In genomic region chr4:89941308-89941707, GRCm38 (mm10) we compare ENCODE assay signal across 27 mouse cellular contexts.
DNase-seq lines count a peak whose midpoint lies in the region; ATAC-seq and TF ChIP-seq lines count a peak whose summit lies in the region.
"Had no signal": no experiment of that assay in that cellular context is flagged by ENCODE, and none has a peak within 500 bp of the region (broad histone marks: within the 10 kb centered on the region; RNA-seq: fewer than 3 reads in every experiment).

No protein-coding gene starts in this region.

- H3K27ac ChIP-seq in midbrain, postnatal 0 days (ENCODE audit: low read depth, low read length), result no peak overlapping the region
- H3K27ac ChIP-seq in midbrain, embryonic 11.5 days (ENCODE audit: low read depth, low read length), result no peak overlapping the region
- H3K27ac ChIP-seq in hindbrain, embryonic 12.5 days, result no peak overlapping the region
- H3K27ac ChIP-seq in hindbrain, postnatal 0 days, result no peak overlapping the region
- H3K27ac ChIP-seq: forebrain, embryonic 15.5 days; heart, embryonic 13.5 days; kidney, postnatal 0 days; limb, embryonic 13.5 days; lung, embryonic 15.5 days; midbrain, embryonic 13.5 days; stomach, postnatal 0 days had no signal

- H3K4me1 ChIP-seq in midbrain, postnatal 0 days (ENCODE audit: insufficient read depth, low read length), result no peaks in the 10 kb centered on the region
- H3K4me1 ChIP-seq in midbrain, embryonic 11.5 days (ENCODE audit: control insufficient read depth, insufficient read depth, low read length), result no peaks in the 10 kb centered on the region
- no peaks in the 10 kb centered on the region for H3K4me1 ChIP-seq in hindbrain, embryonic 12.5 days
- H3K4me1 ChIP-seq in hindbrain, postnatal 0 days (ENCODE audit: insufficient read depth, low read length), result no peaks in the 10 kb centered on the region
- H3K4me1 ChIP-seq: forebrain, embryonic 15.5 days; heart, embryonic 13.5 days; limb, embryonic 13.5 days; lung, embryonic 15.5 days; midbrain, embryonic 13.5 days had no signal

- no peak for TF ChIP-seq CTCF in midbrain, postnatal 0 days (IDR thresholded peaks at IDR 0.05)
- TF ChIP-seq CTCF in hindbrain, postnatal 0 days (IDR thresholded peaks at IDR 0.05; ENCODE audit: low read depth), result no peak

- H3K36me3 ChIP-seq in midbrain, postnatal 0 days (ENCODE audit: insufficient read depth, low read length), result no peaks in the 10 kb centered on the region
- no peaks in the 10 kb centered on the region for H3K36me3 ChIP-seq in midbrain, embryonic 11.5 days (ENCODE audit: control insufficient read depth, insufficient read depth, low read length)
- no peaks in the 10 kb centered on the region for H3K36me3 ChIP-seq in hindbrain, embryonic 12.5 days
- H3K36me3 ChIP-seq in hindbrain, postnatal 0 days (ENCODE audit: insufficient read depth, low read length), result no peaks in the 10 kb centered on the region
- H3K36me3 ChIP-seq: forebrain, embryonic 15.5 days; G1E; heart, embryonic 13.5 days; limb, embryonic 13.5 days; lung, embryonic 15.5 days; midbrain, embryonic 13.5 days had no signal

- H3K27me3 ChIP-seq in midbrain, postnatal 0 days (ENCODE audit: insufficient read depth, low read length), result no peaks in the 10 kb centered on the region
- no peaks in the 10 kb centered on the region for H3K27me3 ChIP-seq in midbrain, embryonic 11.5 days (ENCODE audit: control insufficient read depth, insufficient read depth, low read length)
- H3K27me3 ChIP-seq in hindbrain, embryonic 12.5 days, result no peaks in the 10 kb centered on the region
- no peaks in the 10 kb centered on the region for H3K27me3 ChIP-seq in hindbrain, postnatal 0 days (ENCODE audit: insufficient read depth, low read length)
- H3K27me3 ChIP-seq: forebrain, embryonic 15.5 days; heart, embryonic 13.5 days; limb, embryonic 13.5 days; lung, embryonic 15.5 days; midbrain, embryonic 13.5 days had no signal

- H3K4me2 ChIP-seq in midbrain, postnatal 0 days (ENCODE audit: low read depth, low read length, poor library complexity, severe bottlenecking), result no peak overlapping the region
- H3K4me2 ChIP-seq in midbrain, embryonic 11.5 days, result no peak overlapping the region
- H3K4me2 ChIP-seq in hindbrain, embryonic 12.5 days (replicated peaks), result no peak overlapping the region
- H3K4me2 ChIP-seq in hindbrain, postnatal 0 days (ENCODE audit: low read depth, low read length), result no peak overlapping the region
- H3K4me2 ChIP-seq: forebrain, embryonic 15.5 days; heart, embryonic 13.5 days; limb, embryonic 13.5 days; liver, embryonic 11.5 days; lung, embryonic 15.5 days; midbrain, embryonic 13.5 days had no signal

- H3K9me3 ChIP-seq in midbrain, postnatal 0 days (ENCODE audit: low read length), result no peaks in the 10 kb centered on the region
- no peaks in the 10 kb centered on the region for H3K9me3 ChIP-seq in midbrain, embryonic 11.5 days (ENCODE audit: control insufficient read depth, low read length)
- H3K9me3 ChIP-seq in hindbrain, embryonic 12.5 days (replicated peaks), result no peaks in the 10 kb centered on the region
- no peaks in the 10 kb centered on the region for H3K9me3 ChIP-seq in hindbrain, postnatal 0 days (ENCODE audit: low read length)
- H3K9me3 ChIP-seq: forebrain, embryonic 15.5 days; heart, embryonic 13.5 days; limb, embryonic 13.5 days; lung, embryonic 15.5 days; midbrain, embryonic 13.5 days had no signal

- 72% methylated on average over 4 of the region's 4 CpGs for WGBS in midbrain, postnatal 0 days
- WGBS in midbrain, embryonic 11.5 days, result 83% methylated on average over 4 of the region's 4 CpGs
- 39% methylated on average over 4 of the region's 4 CpGs for WGBS in hindbrain, embryonic 12.5 days
- 52% methylated on average over 4 of the region's 4 CpGs for WGBS in hindbrain, postnatal 0 days

- ATAC-seq in midbrain, postnatal 0 days (ENCODE audit: low FRiP score), result no peak
- no peak for ATAC-seq in midbrain, embryonic 11.5 days (ENCODE audit: low FRiP score)
- ATAC-seq in hindbrain, embryonic 12.5 days (ENCODE audit: low FRiP score), result peak; percentile 54; the same call in 1 of the 2 replicates
- no peak for ATAC-seq in hindbrain, postnatal 0 days
- ATAC-seq: forebrain, embryonic 15.5 days; intestine, embryonic 16.5 days; midbrain, embryonic 13.5 days had no signal

- peak; percentile 15 for DNase-seq in midbrain, postnatal 0 days (ENCODE audit: low spot score)
- no peak for DNase-seq in midbrain, embryonic 11.5 days (ENCODE audit: low spot score, missing footprints)
- DNase-seq in embryo, embryonic 10.5 days (ENCODE audit: low spot score), result peak; percentile 12
- peak; percentile 3 for DNase-seq in hindbrain, postnatal 0 days (ENCODE audit: low spot score)
- DNase-seq in testis, postnatal 14 days (ENCODE audit: low spot score), result no peak
- DNase-seq in urinary bladder, adult 18-20 months (ENCODE audit: low spot score in 2 of 2), result no peak
- DNase-seq in heart, postnatal 25 days (ENCODE audit: low spot score), result no peak
- DNase-seq: adrenal gland, postnatal 25 days; cerebellum, adult 8-10 months; cerebellum, postnatal 36 days; gastrocnemius, postnatal 10 days; heart, postnatal 10 days; kidney, adult 8-10 months; kidney, postnatal 4 days; lung, postnatal 36 days; right cerebral cortex, postnatal 4 days had no signal

- H3K4me3 ChIP-seq in midbrain, postnatal 0 days (ENCODE audit: low read depth, low read length), result no peak overlapping the region
- no peak overlapping the region for H3K4me3 ChIP-seq in midbrain, embryonic 11.5 days (ENCODE audit: low read depth, low read length)
- H3K4me3 ChIP-seq in hindbrain, embryonic 12.5 days, result no peak overlapping the region
- no peak overlapping the region for H3K4me3 ChIP-seq in hindbrain, postnatal 0 days (ENCODE audit: low read length)
- H3K4me3 ChIP-seq: forebrain, embryonic 15.5 days; heart, embryonic 13.5 days; limb, embryonic 13.5 days; lung, embryonic 15.5 days; midbrain, embryonic 13.5 days had no signal

- H3K9ac ChIP-seq in midbrain, postnatal 0 days (replicated peaks; ENCODE audit: low read length, poor library complexity, severe bottlenecking), result no peak overlapping the region
- no peak overlapping the region for H3K9ac ChIP-seq in midbrain, embryonic 11.5 days (ENCODE audit: low read length)
- H3K9ac ChIP-seq in hindbrain, embryonic 12.5 days, result no peak overlapping the region
- no peak overlapping the region for H3K9ac ChIP-seq in hindbrain, postnatal 0 days (replicated peaks; ENCODE audit: low read length)
- H3K9ac ChIP-seq: forebrain, embryonic 15.5 days; heart, embryonic 13.5 days; limb, embryonic 13.5 days; lung, embryonic 15.5 days; midbrain, embryonic 13.5 days had no signal

- intact Hi-C loops in heart, postnatal 25 days (cut with DNase I), result no loop called here

Comparison
In these comparisons a context has a peak if more than half of its experiments do, and no peak if none do; other contexts are left out.
1. DNase-seq: peak in midbrain, postnatal 0 days (single experiment), embryo, embryonic 10.5 days (single experiment) and hindbrain, postnatal 0 days (single experiment); none in midbrain, embryonic 11.5 days (single experiment), testis, postnatal 14 days (single experiment), urinary bladder, adult 18-20 months (0 of 2) and heart, postnatal 25 days (single experiment).